Comparison of ENCODE assay signal across 7 mouse cellular contexts in genomic region chr9:44602766-44603165, GRCm38 (mm10). TPM values are rescaled to one million over a fixed set of nuclear protein-coding genes. Genes with fewer than 3 reads are reported as not detected.
DNase-seq lines count a peak whose midpoint lies in the region; ATAC-seq and TF ChIP-seq lines count a peak whose summit lies in the region.

No protein-coding gene starts in this region.

- WGBS in forebrain, embryonic 14.5 days: 66% methylated on average over 6 of the region's 6 CpGs
- WGBS in liver, embryonic 14.5 days (ENCODE audit: insufficient replicate concordance): 71% methylated on average over 6 of the region's 6 CpGs

- no peaks in the 10 kb centered on the region for H3K9me3 ChIP-seq in forebrain, embryonic 14.5 days (replicated peaks; ENCODE audit: control insufficient read depth, low read length)
- H3K9me3 ChIP-seq in liver, embryonic 14.5 days (ENCODE audit: control insufficient read depth, low read length): no peaks in the 10 kb centered on the region

- H3K27ac ChIP-seq in forebrain, embryonic 14.5 days (ENCODE audit: low read depth, low read length): peak overlapping the region; percentile 14; the same call in 1 of the 2 replicates
- peak overlapping the region; percentile 84 for H3K27ac ChIP-seq in liver, embryonic 14.5 days

- H3K4me2 ChIP-seq in forebrain, embryonic 14.5 days (ENCODE audit: low read length): peak overlapping the region; percentile 96
- H3K4me2 ChIP-seq in liver, embryonic 14.5 days (ENCODE audit: low read depth): peak overlapping the region; percentile 79

- TF ChIP-seq EP300 in liver, embryonic 14.5 days (IDR thresholded peaks at IDR 0.05; ENCODE audit: low read depth): no peak

- H3K4me3 ChIP-seq in forebrain, embryonic 14.5 days (ENCODE audit: low read depth, low read length): peak overlapping the region; percentile 98; the same call in 1 of the 2 replicates
- peak overlapping the region; percentile 3 to 88; a peak in 3 of 4 replicates for H3K4me3 ChIP-seq in liver, embryonic 14.5 days (ENCODE audit: insufficient read depth in 1 of 2, low read depth in 2 of 2, low read length in 2 of 2)

- no peaks in the 10 kb centered on the region for H3K27me3 ChIP-seq in forebrain, embryonic 14.5 days (replicated peaks; ENCODE audit: control insufficient read depth, insufficient read depth, low read length)
- H3K27me3 ChIP-seq in liver, embryonic 14.5 days (ENCODE audit: control insufficient read depth, insufficient read depth, low read length): no peaks in the 10 kb centered on the region; the same call in 1 of the 2 replicates

- no peak for ATAC-seq in forebrain, embryonic 14.5 days
- no peak for ATAC-seq in liver, embryonic 14.5 days (ENCODE audit: insufficient read depth)

- H3K4me1 ChIP-seq in forebrain, embryonic 14.5 days (ENCODE audit: control insufficient read depth, insufficient read depth, low read length): peaks cover 27% of the 10 kb centered on the region
- H3K4me1 ChIP-seq in liver, embryonic 14.5 days (replicated peaks; ENCODE audit: control insufficient read depth in 2 of 2, insufficient read depth in 2 of 2, low read length in 1 of 2): peaks cover 7 to 15% of the 10 kb centered on the region in 2 experiments

- peak overlapping the region; percentile 37; the same call in 1 of the 2 replicates for H3K9ac ChIP-seq in forebrain, embryonic 14.5 days (ENCODE audit: low read length)
- H3K9ac ChIP-seq in liver, embryonic 14.5 days (replicated peaks): peak overlapping the region; percentile 100

- DNase-seq in thymus, postnatal 14 days: peak; percentile 23
- DNase-seq in thymus, postnatal 10 days (ENCODE audit: low spot score in 2 of 2): no peak
- DNase-seq in forebrain, embryonic 14.5 days (ENCODE audit: low spot score): no peak
- DNase-seq in liver, embryonic 14.5 days (ENCODE audit: low read depth in 3 of 3, low spot score in 3 of 3): no peak
- no peak for DNase-seq in right cerebral cortex, postnatal 10 days (ENCODE audit: low spot score in 2 of 2)
- no peak for DNase-seq in left cerebral cortex, adult 18-20 months (ENCODE audit: low spot score in 2 of 2)
- DNase-seq in right cerebral cortex, postnatal 25 days: no peak

- H3K36me3 ChIP-seq in forebrain, embryonic 14.5 days (ENCODE audit: control insufficient read depth, insufficient read depth, low read length): peaks cover 7% of the 10 kb centered on the region
- peaks cover 8% of the 10 kb centered on the region for H3K36me3 ChIP-seq in liver, embryonic 14.5 days (replicated peaks; ENCODE audit: control insufficient read depth, insufficient read depth, low read depth)

- no peak for TF ChIP-seq CTCF in liver, embryonic 14.5 days (IDR thresholded peaks at IDR 0.05; ENCODE audit: low read depth)

RNA-seq across cellular contexts. Expression of gene Ddx6, which starts 1.9 kb away (rescaled TPM):
- 21.1 and 29.6 TPM in 2 replicates for polyA plus RNA-seq in forebrain, embryonic 14.5 days (2014; fragmentation: Nextera tagmentation; extraction: Ambion mirVana)
- polyA plus RNA-seq in liver, embryonic 14.5 days (2012; rRNA removed): 6.4 and 9.4 TPM in 2 replicates
- polyA plus RNA-seq in liver, embryonic 14.5 days (2014; fragmentation: Nextera tagmentation; extraction: Ambion mirVana): 4.4 and 4.9 TPM in 2 replicates
- 100 to 1,000 TPM; 145 to 155 TPM for total RNA-seq in left cerebral cortex, adult 18-20 months (2021)

RNA-seq across cellular contexts. Expression of gene Cxcr5, which starts 41.1 kb away (rescaled TPM):
- 0.07 TPM in 1 of 2 replicates, not detected in the other for polyA plus RNA-seq in forebrain, embryonic 14.5 days (2014; fragmentation: Nextera tagmentation; extraction: Ambion mirVana)
- polyA plus RNA-seq in liver, embryonic 14.5 days (2012; rRNA removed): 0.03 TPM in 2 replicates
- not detected in 2 replicates for polyA plus RNA-seq in liver, embryonic 14.5 days (2014; fragmentation: Nextera tagmentation; extraction: Ambion mirVana)
- total RNA-seq in left cerebral cortex, adult 18-20 months (2021): not detected
